Mouse (Mus musculus) hematopoietic stem cell, adult 5-6 weeks (primary cell): ENCODE data around the gene E030018B13Rik. TPM values are rescaled to one million over a fixed set of nuclear protein-coding genes. Genes with fewer than 3 reads are reported as not detected.

ENCODE experiments used
- ATAC-seq, 2 experiments: fragments of 125-278 bp in 1 of 2; replicated peaks in 1 of 2; 2 replicates each; pipeline ENCODE4 v1.8.0; 2016 to 2017; ENCODE audit warnings: inconsistent platforms in 2 of 2, mild to moderate bottlenecking in 2 of 2, moderate number of reproducible peaks in 2 of 2, low read depth in 1 of 2, moderate TSS enrichment in 1 of 2; ENCODE audit not compliant: low FRiP score in 2 of 2, poor library complexity in 2 of 2, severe bottlenecking in 2 of 2, insufficient read depth in 1 of 2, low TSS enrichment in 1 of 2
- total RNA-seq: library from RNA; stranded (forward); fragments of 172-1452, 232-1000 nt; gene quantifications from 2 replicates; pipeline ENCODE4 v1.2.3, GENCODE M21; 2017

E030018B13Rik gene
- total RNA-seq, 1 experiment from 2014 or later, result not detected

DNA sequence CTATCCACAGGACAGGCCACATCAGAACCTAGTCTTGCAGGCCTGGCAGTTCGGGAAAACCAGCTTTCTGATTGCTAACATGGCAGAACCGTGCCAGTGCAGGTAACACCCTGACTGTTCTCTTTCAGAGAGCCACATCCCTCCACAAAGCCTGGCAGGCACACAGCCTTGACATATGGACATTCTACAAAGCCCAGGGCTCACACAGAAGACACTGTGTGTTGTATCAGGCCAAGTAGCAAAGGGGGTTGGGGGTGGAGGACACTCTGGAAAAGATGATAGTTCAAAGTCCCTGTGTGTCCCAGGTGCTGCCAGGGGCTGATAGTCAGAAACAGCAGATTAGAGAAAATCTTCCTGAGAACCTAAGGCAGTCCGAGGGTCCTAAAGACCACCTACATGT, 9.8 kb downstream of the E030018B13Rik start:
- no peak for ATAC-seq

DNA sequence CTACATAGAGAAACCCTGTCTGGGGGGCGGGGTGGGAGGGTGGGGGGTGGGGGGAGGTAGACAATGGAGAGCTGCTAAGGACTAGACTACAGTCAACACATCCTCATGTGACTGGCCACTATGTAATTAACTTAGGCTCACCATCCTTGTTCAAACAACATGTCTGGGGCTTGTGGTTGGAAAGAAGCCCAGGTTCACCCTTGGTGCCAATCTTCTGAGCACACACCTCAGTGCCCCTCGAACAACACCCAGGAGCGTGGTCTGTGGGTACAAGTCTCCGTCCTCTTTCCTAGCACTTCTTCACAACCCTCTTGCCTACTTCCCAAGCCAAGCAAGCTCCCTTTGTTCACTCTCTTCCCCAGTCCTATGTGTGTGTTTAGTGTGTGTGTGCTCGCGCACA, 10.5 kb downstream of the E030018B13Rik start:
- no peak for ATAC-seq

DNA sequence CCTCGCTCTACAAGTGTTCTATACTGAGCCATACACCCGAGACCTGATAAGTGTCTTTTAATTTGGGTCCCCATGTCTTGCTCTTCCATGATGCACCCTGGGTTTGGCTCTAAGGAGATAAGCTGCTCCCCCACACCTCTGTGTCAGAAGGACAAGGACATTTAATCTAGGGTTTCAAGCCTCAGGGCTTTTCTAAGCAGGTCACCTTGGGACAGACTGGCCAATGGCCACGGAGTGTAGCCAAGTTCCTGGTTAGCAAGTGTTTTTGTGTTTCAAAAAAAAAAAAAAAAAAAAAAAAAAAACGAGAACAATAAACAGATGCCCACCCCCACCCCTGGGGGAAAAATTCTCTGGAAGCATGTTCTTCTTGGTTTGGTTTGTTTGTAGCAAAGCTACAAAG, 12.4 kb downstream of the E030018B13Rik start:
- no peak for ATAC-seq

DNA sequence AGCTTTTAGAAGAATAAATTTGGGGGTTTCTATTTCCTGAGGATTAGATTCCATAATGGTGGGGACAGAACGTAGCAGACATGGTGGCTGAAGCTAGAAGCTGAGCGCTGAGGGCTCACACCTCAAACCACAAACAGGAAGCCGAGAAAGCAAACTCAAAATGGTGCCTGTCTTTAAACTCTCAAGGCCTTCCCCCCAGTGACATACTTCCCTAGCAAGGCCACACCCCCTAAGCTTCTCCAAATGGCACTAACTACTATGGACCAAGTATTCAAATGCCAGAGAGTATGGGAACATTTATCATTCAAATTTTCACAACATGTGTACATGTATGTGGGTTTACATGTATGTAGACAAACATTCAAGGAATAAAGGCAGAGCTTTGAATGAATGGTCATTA, 13.5 kb downstream of the E030018B13Rik start:
- ATAC-seq, result peak; percentile 40 to 44; a peak in 3 of 4 replicates

DNA sequence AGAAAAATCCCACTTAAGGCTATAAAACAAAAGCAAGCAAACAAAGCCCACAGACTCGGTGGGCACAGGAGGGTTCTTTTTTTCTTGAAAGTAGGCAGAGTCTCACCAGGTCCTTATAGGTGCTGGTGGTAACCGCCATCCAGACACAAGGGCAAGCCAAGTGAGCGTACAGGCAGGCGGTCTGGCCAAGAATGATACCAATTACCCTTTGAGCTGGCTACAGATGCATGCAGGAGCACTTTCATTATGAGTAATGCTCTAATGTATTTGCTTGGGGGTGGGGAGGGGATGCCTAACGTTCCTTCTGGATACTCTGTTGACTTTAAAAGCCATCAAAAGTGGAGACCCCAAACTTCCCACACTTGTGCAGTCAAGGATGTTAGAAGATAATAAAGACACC, 14.1 kb downstream of the E030018B13Rik start:
- no peak for ATAC-seq

DNA sequence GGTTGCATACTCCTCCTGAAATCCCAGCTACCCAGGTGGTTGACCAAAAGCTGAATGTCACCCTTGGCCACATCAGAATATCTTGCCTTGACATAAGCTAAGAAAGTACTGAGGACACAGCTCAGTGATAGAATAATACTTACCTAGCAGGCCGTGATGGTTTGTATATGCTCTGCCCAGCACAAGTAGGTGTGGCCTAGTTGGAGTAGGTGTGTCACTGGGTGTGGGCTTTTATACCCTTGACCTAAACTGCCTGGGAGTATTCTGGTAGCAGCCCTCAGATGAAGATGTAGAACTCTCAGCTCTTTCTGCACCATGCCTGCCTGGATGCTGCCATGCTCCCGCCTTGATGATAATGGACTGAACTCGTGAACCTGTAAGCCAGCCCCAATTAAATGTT, 15.8 kb downstream of the E030018B13Rik start:
- ATAC-seq, result no peak

DNA sequence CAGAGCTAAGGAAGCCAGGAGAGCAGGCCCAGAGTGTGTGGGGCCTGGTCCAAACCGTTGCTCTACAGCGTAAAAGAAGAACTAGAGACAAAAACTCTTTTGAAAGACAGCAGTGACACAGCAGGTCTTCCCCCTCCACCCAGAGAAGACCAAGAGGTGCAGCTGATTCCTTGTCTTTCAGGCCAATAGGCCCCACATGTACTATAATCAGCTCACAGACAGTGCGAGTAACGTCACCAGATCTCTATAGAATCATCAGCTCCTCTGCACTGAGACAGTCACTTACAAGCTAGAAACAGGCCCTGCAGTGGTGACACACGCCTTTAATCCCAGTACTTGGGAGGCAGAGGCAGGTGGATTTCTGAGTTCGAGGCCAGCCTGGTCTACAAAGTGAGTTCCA, 17.2 kb downstream of the E030018B13Rik start:
- no peak for ATAC-seq

DNA sequence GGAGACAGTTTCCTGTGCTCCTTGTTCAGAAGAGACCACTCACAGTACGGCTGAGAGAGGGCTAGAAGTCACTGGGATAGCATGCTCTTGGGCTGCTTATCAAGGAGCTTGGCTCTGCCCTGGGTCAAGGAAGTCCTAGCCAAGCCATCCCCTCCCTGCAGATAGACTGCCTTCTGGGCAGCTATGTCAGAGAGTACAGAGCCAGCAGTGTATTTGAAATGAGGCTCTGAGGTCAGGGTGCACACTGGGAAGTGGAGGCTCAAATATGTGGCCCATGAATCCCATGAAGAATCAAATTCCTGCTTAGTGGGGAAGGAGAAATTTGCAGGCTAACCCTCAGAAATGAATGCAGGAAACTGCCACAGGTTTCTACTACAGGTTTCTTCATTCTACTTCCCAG, 17.9 kb downstream of the E030018B13Rik start:
- ATAC-seq, result no peak

DNA sequence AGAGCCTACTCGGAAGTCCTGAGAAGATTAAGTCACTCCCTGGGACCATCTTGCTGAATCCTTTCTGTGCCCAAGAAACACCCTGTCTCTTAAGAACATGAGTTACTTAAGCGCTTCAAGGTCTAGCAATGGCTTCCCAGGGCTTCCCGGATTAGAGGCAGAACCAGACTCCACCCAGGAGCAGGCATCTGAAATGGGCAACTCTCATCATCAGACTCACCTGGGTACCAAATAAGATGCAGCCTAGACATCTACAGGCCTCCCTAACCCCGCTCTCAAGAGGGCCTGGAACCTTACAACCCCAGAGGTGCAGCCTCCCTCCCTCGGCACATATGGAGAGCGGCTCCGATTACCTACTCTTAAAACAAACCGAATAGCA, 19.1 kb downstream of the E030018B13Rik start:
- ATAC-seq, result peak in 1 of 2 experiments; percentile 0; a peak in 1 of 4 replicates

DNA sequence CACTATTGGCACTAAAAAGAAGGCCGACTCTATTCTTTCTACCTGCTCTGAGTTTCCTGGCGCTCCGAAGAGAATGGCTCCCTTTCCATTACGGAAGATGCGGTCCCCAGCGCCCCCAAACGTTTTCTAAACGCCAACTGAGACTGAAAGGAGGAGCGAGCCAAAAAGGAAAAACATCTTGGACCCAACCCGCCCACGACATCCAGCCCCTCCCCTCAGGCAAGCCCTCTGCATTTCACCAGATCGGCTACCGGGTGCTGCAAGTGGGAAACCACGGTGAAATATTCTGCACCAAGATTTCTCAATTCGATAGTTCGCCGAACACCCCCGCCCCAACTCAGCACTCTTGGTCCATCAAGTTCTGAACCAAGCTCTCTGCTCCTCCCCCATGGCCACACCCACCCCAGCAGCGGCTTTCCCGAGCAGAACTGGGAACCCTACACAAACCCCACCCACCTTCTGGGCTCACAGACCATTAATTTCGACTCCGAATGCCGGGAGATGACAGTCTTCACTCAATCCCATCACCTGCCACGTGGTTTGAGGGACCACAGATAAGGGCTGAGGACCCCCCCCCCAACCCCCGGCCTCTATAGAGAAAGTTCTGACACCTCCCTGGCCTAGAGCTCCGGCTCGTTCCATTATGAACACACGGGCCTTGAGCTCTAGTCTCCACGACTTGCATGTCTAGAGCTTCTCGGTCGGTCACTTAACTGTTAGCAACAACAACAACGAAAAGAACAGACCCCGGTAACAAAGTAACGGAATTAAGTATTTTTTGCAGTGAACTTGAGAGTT, 19.7 kb downstream of the E030018B13Rik start:
- peak; percentile 16 to 18; a peak in 3 of 4 replicates for ATAC-seq

DNA sequence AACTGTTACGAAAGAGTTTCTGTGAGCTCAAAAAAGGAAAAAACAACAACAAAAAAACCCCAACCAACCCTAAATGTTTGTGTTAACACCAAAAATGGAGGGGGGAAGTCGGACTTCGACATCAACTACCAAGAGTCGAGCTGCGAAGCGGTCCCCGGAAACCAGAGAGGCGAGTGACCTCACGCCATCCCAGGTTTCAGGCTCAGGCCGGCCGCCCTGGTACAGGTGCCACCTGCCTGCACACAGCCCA, 20.3 kb downstream of the E030018B13Rik start:
- ATAC-seq, result no peak

DNA sequence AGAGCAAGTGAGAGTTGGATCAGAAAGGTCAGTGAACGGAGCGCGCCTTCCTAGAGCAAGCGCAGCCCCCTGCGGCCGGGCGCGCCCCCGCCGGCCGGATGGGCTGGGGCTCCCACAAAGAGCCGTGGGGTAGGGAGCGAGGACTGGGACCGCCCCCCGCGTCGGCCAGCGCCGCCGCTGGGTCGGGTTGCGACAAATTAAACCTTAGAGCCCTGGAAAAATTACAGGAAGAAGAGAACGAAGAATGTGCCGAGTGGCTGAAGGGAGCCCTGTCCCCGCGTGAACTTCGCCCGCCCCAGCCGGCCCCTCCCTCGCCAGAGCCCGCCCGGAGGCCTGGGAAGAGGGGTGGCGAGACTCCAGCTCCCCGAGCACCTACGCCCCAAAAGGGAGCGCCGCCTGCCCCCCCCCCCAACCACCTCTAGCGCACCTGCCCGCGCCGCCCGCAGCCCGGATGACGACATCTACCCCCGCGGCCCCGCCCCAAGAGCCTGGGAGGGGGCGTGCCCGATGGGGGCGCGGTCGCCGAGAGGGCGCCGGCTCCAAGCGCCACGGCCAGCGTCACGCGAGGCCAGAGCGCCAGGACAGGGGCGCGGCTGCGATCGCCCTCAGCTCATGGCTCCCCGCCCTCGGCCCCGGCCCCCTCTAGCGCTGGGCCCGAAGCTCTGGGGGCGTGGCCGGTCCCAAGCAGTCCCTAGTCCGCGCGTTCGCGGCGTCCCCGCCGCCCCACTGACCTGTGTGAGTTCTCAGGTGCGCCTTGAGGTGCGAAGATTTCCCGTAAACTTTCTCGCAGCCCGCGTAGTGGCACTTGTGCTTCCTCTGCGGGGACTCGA, 20.8 kb downstream of the E030018B13Rik start:
- peak; percentile 4 to 19; a peak in 3 of 4 replicates for ATAC-seq

DNA sequence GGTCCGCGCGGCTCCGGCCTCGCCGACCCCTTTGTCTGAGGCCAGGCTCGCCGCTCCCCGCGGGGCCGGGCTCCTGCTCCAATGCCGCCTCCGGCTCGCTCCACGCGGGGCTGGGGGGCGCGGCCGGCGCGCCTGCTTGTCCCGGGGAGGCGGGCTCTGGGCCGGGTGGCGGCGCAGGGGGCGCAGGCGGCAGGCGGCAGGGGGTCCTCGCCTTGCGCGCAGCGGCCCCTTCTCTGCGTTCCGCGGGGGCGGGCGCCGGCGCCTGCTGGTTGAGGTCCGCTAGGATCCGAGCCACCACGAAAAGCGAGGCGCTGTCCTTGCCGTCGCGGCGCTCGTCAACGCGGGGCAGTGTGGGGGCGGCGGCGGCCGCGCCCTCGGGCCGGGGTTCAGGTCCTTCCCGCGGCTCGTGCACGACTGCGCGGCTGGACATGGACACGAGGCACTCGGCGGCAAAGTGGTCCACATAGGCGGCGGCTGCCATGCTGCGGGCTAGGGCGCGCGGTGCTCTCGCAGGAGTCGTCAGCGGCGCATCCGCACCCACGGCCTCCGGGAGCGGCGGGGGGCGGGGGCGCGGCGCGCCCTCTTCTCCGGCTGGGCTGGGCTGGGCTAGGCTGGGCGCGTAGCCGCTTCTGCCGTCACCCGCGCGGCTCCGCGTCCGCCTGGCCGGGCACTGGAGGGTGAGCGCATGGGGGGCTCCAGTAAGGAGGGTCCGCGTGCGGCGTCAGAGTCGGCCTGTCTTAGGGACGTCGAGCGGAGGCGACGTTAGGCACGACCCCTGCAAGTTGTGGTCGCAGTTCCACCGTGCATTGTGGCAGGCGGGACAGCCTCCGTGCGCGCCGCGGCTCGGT, 21.6 kb downstream of the E030018B13Rik start:
- no peak; a peak in 1 of 4 replicates for ATAC-seq

DNA sequence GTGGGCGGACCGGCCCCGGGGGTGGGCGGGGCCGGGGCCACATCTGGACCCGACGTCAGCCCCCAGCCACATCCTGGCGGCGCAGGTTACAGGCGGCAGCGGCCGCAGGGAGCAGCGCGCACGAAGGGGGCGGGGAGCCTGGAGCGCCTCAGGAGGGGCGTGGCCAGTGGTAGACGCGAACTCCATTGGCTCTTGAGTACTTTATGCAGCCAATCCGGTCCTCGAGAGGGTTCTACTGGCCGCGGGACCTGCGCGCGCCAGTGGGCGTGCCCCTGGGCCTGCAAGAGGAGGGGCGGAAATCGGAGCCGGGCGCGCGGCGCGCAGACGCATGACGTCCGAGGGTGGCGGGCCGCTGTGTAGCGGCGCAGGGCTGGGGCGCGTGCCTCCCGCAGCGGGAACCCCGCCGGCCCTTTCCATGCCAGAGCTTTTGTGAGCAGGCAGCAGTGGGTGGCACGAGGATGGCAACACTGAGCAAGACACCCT, 22.3 kb downstream of the E030018B13Rik start, which contains the start of gene Klf13:
TSS of gene Klf13 (minus strand) at position 2 of the 483 bp plus-strand sequence.
- ATAC-seq, result peak; percentile 66 to 72

DNA sequence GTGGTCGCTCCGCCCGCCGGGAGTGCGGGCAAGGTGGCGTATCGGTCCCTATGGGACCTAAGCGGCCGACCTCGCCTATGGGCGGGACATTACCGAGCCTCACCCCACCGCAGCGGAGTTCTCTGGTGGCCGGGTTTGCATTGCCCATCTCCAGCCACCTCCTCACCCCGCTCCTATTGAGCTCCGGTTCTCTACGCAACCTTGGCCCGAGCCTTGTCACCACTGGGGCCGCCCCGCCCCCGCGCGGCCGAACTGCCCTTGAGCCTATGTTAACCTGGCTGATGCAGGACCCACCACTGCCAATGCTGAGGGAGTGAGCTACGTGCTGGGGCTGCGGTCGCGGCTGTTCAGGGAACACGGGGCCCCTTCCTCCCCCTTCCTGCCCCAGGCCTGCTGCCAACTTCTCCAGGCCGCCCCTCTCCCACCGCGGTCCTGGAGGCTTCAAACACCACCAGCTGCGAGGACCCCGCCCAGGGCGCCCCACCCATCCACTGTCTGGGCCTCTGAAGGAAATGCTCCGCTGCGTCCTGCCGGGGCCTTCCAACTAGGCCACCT, 22.8 kb downstream of the E030018B13Rik start:
- peak; percentile 32 to 33 for ATAC-seq

DNA sequence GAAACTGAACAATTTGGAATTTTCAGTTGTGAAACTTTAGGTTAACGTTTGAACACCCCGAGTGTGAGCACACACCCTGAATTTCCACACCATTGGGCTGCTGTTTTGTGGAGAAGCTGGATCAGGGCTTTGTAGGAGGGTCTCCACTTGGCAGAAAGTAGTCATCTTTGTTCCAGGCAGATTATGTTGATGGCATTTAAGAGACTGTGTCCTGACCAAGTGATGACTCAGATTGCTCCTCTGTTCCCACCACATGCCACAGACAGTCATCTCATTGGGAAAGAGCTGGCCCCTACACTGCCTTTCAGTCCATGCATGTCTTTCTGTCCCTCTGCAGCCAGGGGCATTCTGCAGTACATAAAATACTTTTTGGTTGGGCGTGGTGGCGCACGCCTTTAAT, 23.7 kb downstream of the E030018B13Rik start:
- no peak for ATAC-seq

DNA sequence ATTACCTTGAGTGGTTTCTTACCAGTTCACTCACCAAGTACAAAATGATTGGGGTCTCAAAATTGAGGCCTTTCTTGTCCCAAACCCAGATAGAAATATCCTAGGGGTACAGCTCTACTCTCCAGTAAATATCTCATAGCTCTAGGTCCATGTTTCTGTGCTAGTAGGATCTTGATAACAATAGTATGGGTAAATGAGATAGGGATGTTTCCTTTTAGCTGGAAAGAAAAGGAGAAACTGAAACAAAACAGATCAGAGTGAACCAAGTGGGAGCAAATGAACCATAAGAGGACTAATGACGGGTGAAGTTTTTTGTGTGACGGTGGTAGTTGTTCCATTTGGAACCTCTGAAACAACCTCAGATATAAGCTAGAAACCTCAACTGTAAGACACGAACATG, 24.4 kb downstream of the E030018B13Rik start:
- no peak for ATAC-seq
